Mouse (Mus musculus) stomach, embryonic 16.5 days (tissue): Measurements from ENCODE around the gene Cep95. TPM values are rescaled to one million over a fixed set of nuclear protein-coding genes. Genes with fewer than 3 reads are reported as not detected.

Experiments used
- microRNA-seq: library from miRNA; unstranded; fragments of <30 nt; microRNA quantifications from one replicate; pipeline ENCODE4, GENCODE M21; 2016
- polyA plus RNA-seq: library from polyadenylated mRNA; unstranded; fragments of >200 nt; fragmentation: Nextera tagmentation; extraction: Ambion mirVana; gene quantifications from 2 replicates; pipeline ENCODE4 v1.2.1, GENCODE M21; 2015

Gene Cep95
- polyA plus RNA-seq, 1 experiment from 2014 or later = 20.4 TPM

Small RNA genes within 50 kb of the gene (microRNA-seq; reads per million reads assigned to microRNA genes)
- not detected for gene Gm25994
- 6.6 reads per million, percentile 28 among the genes with 10 or more reads in this experiment for gene Mir3064

Other genes starting within 250 kb of the Cep95 start
- 13.1 and 15.2 TPM in 2 replicates for gene Tex2, start 175.8 kb upstream of the Cep95 start, polyA plus RNA-seq
- gene Pecam1, start 38.6 kb upstream of the Cep95 start, polyA plus RNA-seq = 51.7 and 55.0 TPM in 2 replicates
- 3.1 TPM in 2 replicates for gene Milr1, start 38.0 kb upstream of the Cep95 start, polyA plus RNA-seq
- gene Polg2, start 9.7 kb upstream of the Cep95 start, polyA plus RNA-seq = 10.5 and 11.7 TPM in 2 replicates
- 304 and 316 TPM in 2 replicates for gene Ddx5, start 67 bp upstream of the Cep95 start, polyA plus RNA-seq
- 11.4 and 14.2 TPM in 2 replicates for gene Smurf2, start 131.5 kb downstream of the Cep95 start, polyA plus RNA-seq
- 297 and 327 TPM in 2 replicates for gene Kpna2, start 210.3 kb downstream of the Cep95 start, polyA plus RNA-seq
- 2.0 TPM in 2 replicates for gene 1810010H24Rik, start 236.4 kb downstream of the Cep95 start, polyA plus RNA-seq